Comparison of ENCODE assay signal across 8 mouse cellular contexts in the genomic region with DNA sequence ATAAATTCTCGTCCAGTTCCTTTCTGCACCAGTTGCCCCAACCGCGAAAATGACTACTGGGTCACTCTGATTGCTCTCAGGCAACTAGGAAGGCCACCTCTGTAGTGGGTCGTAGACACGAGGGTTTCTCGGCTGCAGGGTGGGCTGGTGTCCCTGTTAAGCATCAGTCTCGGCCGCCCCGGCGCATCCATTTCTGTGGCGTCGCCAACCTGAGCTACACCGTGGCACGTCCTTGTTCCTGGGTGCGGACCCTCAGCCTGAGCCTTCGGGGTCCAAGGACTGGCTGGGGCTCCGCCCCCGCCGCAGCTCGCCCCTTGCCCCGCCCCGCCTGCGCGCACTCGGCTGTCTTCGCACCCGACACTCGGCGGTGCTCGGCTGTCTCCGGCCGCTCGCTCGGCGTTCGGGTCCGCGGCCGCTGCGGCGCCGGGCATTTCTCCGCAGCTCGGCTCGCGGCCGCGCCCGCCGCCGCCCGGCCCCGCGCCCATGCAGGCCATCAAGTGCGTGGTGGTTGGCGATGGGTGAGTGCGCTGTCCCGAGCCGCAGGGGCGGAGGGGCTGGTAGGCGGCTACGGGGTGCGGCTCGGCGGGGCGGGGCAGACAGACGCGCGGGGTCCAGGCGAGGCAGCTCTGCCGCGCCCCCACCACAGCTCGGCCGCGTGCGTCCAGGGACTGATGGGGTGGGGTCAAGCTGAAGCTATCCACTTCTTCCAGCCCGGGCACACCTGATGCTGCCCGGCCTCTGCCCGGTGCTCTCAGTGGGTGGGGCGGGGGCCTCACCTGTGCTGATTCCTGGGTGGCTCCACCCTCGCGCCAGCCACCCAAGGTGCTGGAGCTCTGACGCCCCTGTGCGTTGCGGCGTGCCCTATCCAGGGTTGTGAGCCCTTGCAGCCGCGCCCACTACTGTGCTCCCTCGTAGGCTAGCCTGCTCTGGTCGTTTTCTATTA. TPM values are rescaled to one million over a fixed set of nuclear protein-coding genes. Genes with fewer than 3 reads are reported as not detected.
A peak's percentile ranks its signal among the peaks of the same experiment; 100 is the strongest.
DNase-seq lines count a peak whose midpoint lies in the region; ATAC-seq and TF ChIP-seq lines count a peak whose summit lies in the region.

A gene (plus strand): TSS at position 347 of the 943 bp plus-strand sequence.

- under 1% methylated on average over 82 of the region's 90 CpGs for WGBS in embryonic facial prominence, embryonic 11.5 days
- WGBS in large intestine, adult 2 months = 2% methylated on average over 90 of the region's 90 CpGs
- WGBS in lung, adult 2 months = under 1% methylated on average over 90 of the region's 90 CpGs
- WGBS in neural tube, embryonic 14.5 days = 1% methylated on average over 60 of the region's 90 CpGs

- DNase-seq in adrenal gland, adult 2 months = peak; percentile 82
- peak; percentile 88 for DNase-seq in embryonic facial prominence, embryonic 11.5 days (ENCODE audit: low spot score)
- DNase-seq in heart, postnatal 14 days = peak; percentile 75 to 76
- no peak for DNase-seq in large intestine, adult 2 months (ENCODE audit: low read depth, low spot score)
- DNase-seq in lung, adult 2 months = peak; percentile 67
- no peak for DNase-seq in adipocyte (ENCODE audit: low spot score)

- TF ChIP-seq POLR2A in lung, adult 2 months (IDR thresholded peaks at IDR 0.05; ENCODE audit: borderline replicate concordance, extremely low read depth, low read depth, low read length) = no peak

- TF ChIP-seq CTCF in E14TG2a.4 (conservative IDR thresholded peaks at IDR 0.05; ENCODE audit: low read length) = no peak
- no peak for TF ChIP-seq CTCF in lung, adult 2 months (IDR thresholded peaks at IDR 0.05; ENCODE audit: insufficient read depth, low read length)

- ATAC-seq in embryonic facial prominence, embryonic 11.5 days (replicated peaks; ENCODE audit: insufficient number of reproducible peaks, low FRiP score, low TSS enrichment, low read depth) = peak; percentile 83
- ATAC-seq in neural tube, embryonic 14.5 days (ENCODE audit: low read depth) = peak; percentile 89

- H3K9ac ChIP-seq in embryonic facial prominence, embryonic 11.5 days (replicated peaks; ENCODE audit: low read length) = peak within 1 kb of the TSS; percentile 70
- peak within 1 kb of the TSS; percentile 93 for H3K9ac ChIP-seq in neural tube, embryonic 14.5 days (replicated peaks; ENCODE audit: low read depth, low read length)

- intact Hi-C loops in heart, postnatal 14 days (cut with DNase I) = loop anchor here (5.0 kb wide), 1 partner anchor 181 kb away; no protein-coding TSS in a partner anchor

- H3K27me3 ChIP-seq in E14TG2a.4 (ENCODE audit: insufficient read depth, low read length) = peaks cover 45% of the 10 kb centered on the region
- H3K27me3 ChIP-seq in embryonic facial prominence, embryonic 11.5 days (ENCODE audit: control insufficient read depth, insufficient read depth, low read length) = peaks cover 7% of the 10 kb centered on the region; the same call in 1 of the 2 replicates
- H3K27me3 ChIP-seq in neural tube, embryonic 14.5 days (ENCODE audit: control insufficient read depth, insufficient read depth, low read length) = no peaks in the 10 kb centered on the region

- H3K4me3 ChIP-seq in E14TG2a.4 (replicated peaks; ENCODE audit: low read length) = peak within 1 kb of the TSS; percentile 85
- H3K4me3 ChIP-seq in embryonic facial prominence, embryonic 11.5 days (ENCODE audit: low read depth, low read length) = peak within 1 kb of the TSS; percentile 59
- H3K4me3 ChIP-seq in lung, adult 2 months (replicated peaks; ENCODE audit: extremely low read depth, low read depth, low read length) = peak within 1 kb of the TSS; percentile 47
- peak within 1 kb of the TSS; percentile 70 for H3K4me3 ChIP-seq in neural tube, embryonic 14.5 days (ENCODE audit: low read depth, low read length)

- H3K4me2 ChIP-seq in embryonic facial prominence, embryonic 11.5 days (ENCODE audit: low read depth, low read length) = peak within 1 kb of the TSS; percentile 84
- peak within 1 kb of the TSS; percentile 54 for H3K4me2 ChIP-seq in neural tube, embryonic 14.5 days (ENCODE audit: low read depth, low read length)

- H3K36me3 ChIP-seq in E14TG2a.4 (ENCODE audit: insufficient read depth, low read length) = peaks cover 57% of the 10 kb centered on the region
- no peaks in the 10 kb centered on the region; the same call in none of the 2 replicates for H3K36me3 ChIP-seq in embryonic facial prominence, embryonic 11.5 days (replicated peaks; ENCODE audit: control insufficient read depth, insufficient read depth, low read depth, low read length)
- H3K36me3 ChIP-seq in neural tube, embryonic 14.5 days (ENCODE audit: control insufficient read depth, insufficient read depth, low read length) = 0 out of 2 replicates have a peak, but pooled peaks cover 14% of the 10 kb centered on the region

- H3K9me3 ChIP-seq in E14TG2a.4 (ENCODE audit: low read length) = no peaks in the 10 kb centered on the region
- H3K9me3 ChIP-seq in embryonic facial prominence, embryonic 11.5 days (replicated peaks; ENCODE audit: control insufficient read depth, low read length) = no peaks in the 10 kb centered on the region
- no peaks in the 10 kb centered on the region for H3K9me3 ChIP-seq in neural tube, embryonic 14.5 days (ENCODE audit: control insufficient read depth, low read length)

- H3K27ac ChIP-seq in embryonic facial prominence, embryonic 11.5 days (replicated peaks; ENCODE audit: low read depth, low read length) = no peak within 1 kb of the TSS
- H3K27ac ChIP-seq in neural tube, embryonic 14.5 days (ENCODE audit: low read depth, low read length) = peak within 1 kb of the TSS; percentile 55

- H3K4me1 ChIP-seq in E14TG2a.4 (replicated peaks; ENCODE audit: low read depth, low read length) = peaks cover 40% of the 10 kb centered on the region
- H3K4me1 ChIP-seq in embryonic facial prominence, embryonic 11.5 days (ENCODE audit: control insufficient read depth, insufficient read depth, low read length) = peaks cover 3% of the 10 kb centered on the region
- H3K4me1 ChIP-seq in lung, adult 2 months (ENCODE audit: control insufficient read depth, insufficient read depth, low read length) = peaks cover 11% of the 10 kb centered on the region
- peaks cover 5% of the 10 kb centered on the region; the same call in 1 of the 2 replicates for H3K4me1 ChIP-seq in neural tube, embryonic 14.5 days (ENCODE audit: control insufficient read depth, insufficient read depth, low read length)

RNA-seq across cellular contexts. Expression of the gene that starts here (rescaled TPM):
- total RNA-seq in adrenal gland, adult 2 months (2021) = 10 to 100 TPM; 13.7 to 15.9 TPM
- 21.1 and 25.6 TPM in 2 replicates for polyA plus RNA-seq in adrenal gland, adult 2 months (2012; rRNA removed)
- polyA plus RNA-seq in embryonic facial prominence, embryonic 11.5 days (2014; fragmentation: Nextera tagmentation; extraction: Ambion mirVana) = 9.7 and 10.9 TPM in 2 replicates
- total RNA-seq in heart, postnatal 14 days (2021) = 1 to 10 TPM; 1.3 to 1.6 TPM
- polyA plus RNA-seq in large intestine, adult 2 months (2012; rRNA removed) = 8.5 and 10.1 TPM in 2 replicates
- polyA plus RNA-seq in lung, adult 2 months (2012; rRNA removed) = 62.0 and 76.8 TPM in 2 replicates
- 70.7 and 135 TPM in 2 replicates for polyA plus RNA-seq in neural tube, embryonic 14.5 days (2014; fragmentation: Nextera tagmentation; extraction: Ambion mirVana)

Comparison
In these comparisons a context has a peak if more than half of its experiments do, and no peak if none do; other contexts are left out.
1. RNA of the gene that starts here (total RNA-seq): 13.7 to 15.9 TPM in adrenal gland, adult 2 months; 1.3 to 1.6 TPM in heart, postnatal 14 days; every median in the first group is over 4 times any median in the second.
2. DNase-seq: peak in adrenal gland, adult 2 months (single experiment), embryonic facial prominence, embryonic 11.5 days (single experiment), heart, postnatal 14 days (2 of 2) and lung, adult 2 months (single experiment); none in large intestine, adult 2 months (single experiment) and adipocyte (single experiment).
3. Peak in every context shown above with its lines, with median percentiles within 50 percentile points of each other: H3K4me3 ChIP-seq.